Mouse (Mus musculus) heart, embryonic 14.5 days (tissue): ENCODE data around the gene Celf5. TPM values are rescaled to one million over a fixed set of nuclear protein-coding genes. Genes with fewer than 3 reads are reported as not detected.
A peak's percentile ranks its signal among the peaks of the same experiment; 100 is the strongest.

ENCODE experiments used
- ATAC-seq: fragments of 200-750 bp; cut with Nextera tagmentation; 2 replicates; pipeline ENCODE4 v1.8.0; 2017; ENCODE audit warnings: low read depth, moderate TSS enrichment; ENCODE audit not compliant: insufficient number of reproducible peaks, insufficient read depth, low FRiP score
- H3K27ac ChIP-seq, 2 experiments: fragments of 200-500 bp in 1 of 2; fragments of 300-500 bp in 1 of 2; sonication (generic) in 1 of 2; replicated peaks in 1 of 2; 2 replicates each; pipeline ENCODE4 v1.5.1; 2012 to 2014; ENCODE audit warnings: low read depth in 2 of 2, low read length in 2 of 2, control low read depth in 1 of 2, mild to moderate bottlenecking in 1 of 2, mixed read lengths in 1 of 2; ENCODE audit not compliant: control insufficient read depth in 1 of 2, insufficient read depth in 1 of 2
- H3K27me3 ChIP-seq: fragments of 300-500 bp; sonication (generic); 2 replicates; pipeline ENCODE4 v1.6.1; 2014; ENCODE audit warnings: mild to moderate bottlenecking, low read length, control low read depth; ENCODE audit not compliant: control insufficient read depth, insufficient read depth
- H3K36me3 ChIP-seq: fragments of 300-500 bp; sonication (generic); 2 replicates; pipeline ENCODE4 v1.6.1; 2014; ENCODE audit warnings: mild to moderate bottlenecking, control low read depth, low read length, mixed read lengths; ENCODE audit not compliant: control insufficient read depth, insufficient read depth
- H3K4me1 ChIP-seq, 2 experiments: fragments of 200-500 bp in 1 of 2; fragments of 300-500 bp in 1 of 2; sonication (generic) in 1 of 2; 2 replicates each; pipeline ENCODE4 v1.6.1; 2012 to 2014; ENCODE audit warnings: low read length in 2 of 2, control low read depth in 1 of 2, mixed read lengths in 1 of 2; ENCODE audit not compliant: control insufficient read depth in 2 of 2, insufficient read depth in 2 of 2
- H3K4me2 ChIP-seq: fragments of 300-500 bp; sonication (generic); 2 replicates; pipeline ENCODE4 v1.6.1; 2014; ENCODE audit warnings: mild to moderate bottlenecking, low read length
- H3K4me3 ChIP-seq, 2 experiments: fragments of 200-500 bp in 1 of 2; fragments of 300-500 bp in 1 of 2; sonication (generic) in 1 of 2; 2 replicates each; pipeline ENCODE4 v1.5.1; 2012 to 2014; ENCODE audit warnings: low read length in 2 of 2, mild to moderate bottlenecking in 2 of 2, control low read depth in 1 of 2, low read depth in 1 of 2, moderate library complexity in 1 of 2; ENCODE audit not compliant: control insufficient read depth in 1 of 2, insufficient read depth in 1 of 2
- H3K9ac ChIP-seq: fragments of 300-500 bp; sonication (generic); 2 replicates; pipeline ENCODE4 v1.6.1; 2014; ENCODE audit warnings: mild to moderate bottlenecking, low read length
- H3K9me3 ChIP-seq: fragments of 300-500 bp; sonication (generic); 2 replicates; pipeline ENCODE4 v1.6.1; 2016; ENCODE audit warnings: low read length, control low read depth; ENCODE audit not compliant: control insufficient read depth
- WGBS: fragments of 180-500 bp; shearing (Covaris S2); extraction: QIAGEN DNeasy Blood & Tissue Kit; methylation state at CpG from one replicate; pipeline ENCODE4 v1.1.7; 2014; 5-methylcytosine and 5-hydroxymethylcytosine counted together
- polyA plus RNA-seq: library from polyadenylated mRNA; unstranded; fragments of >200 nt; fragmentation: Nextera tagmentation; extraction: Ambion mirVana; gene quantifications from 2 replicates; pipeline ENCODE4 v1.2.1, GENCODE M21; 2014

Gene Celf5
- polyA plus RNA-seq, 1 experiment from 2014 or later: 0.19 TPM

GRCm38 (mm10) chr10:81433541-81434289 lies 48.8 kb downstream of the Celf5 start:
- Histone ChIP-seq H3K9ac (peak overlapping the region; percentile 62; the same call in 1 of the 2 replicates), H3K4me3 (no peak overlapping the region; a peak in 1 of 4 replicates), H3K27ac (no peak overlapping the region), H3K4me2 (peak overlapping the region; percentile 61; the same call in 1 of the 2 replicates), H3K4me1 (peaks cover 20 to 44% of the 10 kb centered on the region in 2 experiments), H3K27me3 (no peaks in the 10 kb centered on the region), H3K36me3 (no peaks in the 10 kb centered on the region), H3K9me3 (no peaks in the 10 kb centered on the region)
- ATAC-seq: no peak
- WGBS: 75% methylated on average over 24 of the region's 26 CpGs

DNA sequence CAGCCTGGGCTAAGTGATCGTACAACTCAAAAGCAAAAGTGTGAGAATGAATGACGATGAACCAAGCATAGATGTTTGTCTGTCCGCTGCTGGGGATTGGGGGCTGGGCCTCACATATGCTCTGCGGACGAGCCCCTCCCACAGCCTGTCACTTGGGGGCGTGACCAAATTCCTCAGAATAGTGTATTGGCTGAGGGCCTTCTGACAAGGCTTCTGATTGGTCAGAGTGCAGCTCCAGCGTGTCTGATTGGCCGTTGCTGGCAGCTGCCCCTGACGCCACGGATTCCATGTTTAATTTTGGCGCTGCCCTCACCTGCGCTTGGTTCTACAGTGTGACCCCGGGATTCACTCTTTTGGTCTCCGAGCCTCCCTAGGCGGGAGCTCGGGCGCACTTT lies 49.6 kb downstream of the Celf5 start:
- WGBS: 5% methylated on average over 17 of the region's 17 CpGs
- 0 out of 4 replicates have a peak overlapping the region, but pooled peaks of 1 of the 2 experiments have one; percentile 19 for H3K27ac ChIP-seq
- no peaks in the 10 kb centered on the region for H3K9me3 ChIP-seq
- peak; percentile 66 for ATAC-seq
- no peaks in the 10 kb centered on the region for H3K27me3 ChIP-seq
- H3K4me2 ChIP-seq: peak overlapping the region; percentile 61
- peak overlapping the region in 1 of 2 experiments; percentile 16; a peak in 1 of 4 replicates for H3K4me3 ChIP-seq
- H3K36me3 ChIP-seq: no peaks in the 10 kb centered on the region
- H3K4me1 ChIP-seq: peaks cover 20 to 44% of the 10 kb centered on the region in 2 experiments
- H3K9ac ChIP-seq: peak overlapping the region; percentile 62; the same call in 1 of the 2 replicates

DNA sequence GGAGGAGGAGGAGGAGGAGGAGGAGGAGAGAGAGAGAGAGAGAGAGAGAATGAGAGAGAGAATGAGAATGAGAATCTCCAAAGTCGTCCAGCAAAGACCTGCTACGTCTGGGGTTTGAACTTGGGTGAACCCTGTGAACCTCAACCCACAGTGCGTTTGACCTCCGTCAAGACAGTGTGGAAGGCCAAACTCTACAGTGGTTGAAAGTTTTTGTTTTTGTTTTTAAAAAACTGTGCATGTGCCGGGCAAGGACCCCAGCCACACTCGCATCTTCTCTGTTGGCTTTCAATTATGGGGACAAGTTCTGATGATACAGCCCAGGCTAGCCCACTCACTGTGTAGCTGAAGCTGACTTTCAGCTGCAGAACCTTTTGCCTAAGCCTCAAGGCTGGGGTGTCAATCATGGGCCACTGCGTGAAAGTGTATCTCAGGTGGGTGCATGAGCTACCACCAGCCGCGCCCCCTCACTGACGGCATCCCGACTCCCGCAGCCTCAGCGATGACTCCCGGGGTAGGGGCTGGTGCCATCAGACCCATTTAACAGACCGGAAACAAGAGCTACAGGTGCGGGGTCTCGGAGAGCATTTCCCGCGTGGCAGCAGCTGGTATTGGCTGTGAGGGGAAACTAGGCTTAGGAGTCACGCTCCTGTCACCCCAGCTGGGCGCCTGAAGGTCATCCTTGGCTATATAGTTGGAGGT lies 50.2 kb downstream of the Celf5 start:
- no peaks in the 10 kb centered on the region for H3K36me3 ChIP-seq
- no peaks in the 10 kb centered on the region for H3K27me3 ChIP-seq
- WGBS: 64% methylated on average over 21 of the region's 21 CpGs
- H3K4me1 ChIP-seq: peaks cover 22 to 46% of the 10 kb centered on the region in 2 experiments
- H3K9ac ChIP-seq: no peak overlapping the region
- peak overlapping the region; percentile 61 for H3K4me2 ChIP-seq
- no peak for ATAC-seq
- H3K27ac ChIP-seq: 0 out of 4 replicates have a peak overlapping the region, but pooled peaks of 1 of the 2 experiments have one; percentile 19
- no peaks in the 10 kb centered on the region for H3K9me3 ChIP-seq
- H3K4me3 ChIP-seq: 0 out of 4 replicates have a peak overlapping the region, but pooled peaks of 1 of the 2 experiments have one; percentile 16

GRCm38 (mm10) chr10:81431526-81432168 lies 50.9 kb downstream of the Celf5 start:
- Histone ChIP-seq H3K9ac (peak overlapping the region; percentile 90), H3K27ac (peak overlapping the region in 1 of 2 experiments; percentile 98; a peak in 1 of 4 replicates), H3K36me3 (no peaks in the 10 kb centered on the region), H3K4me2 (peak overlapping the region; percentile 93), H3K4me1 (peaks cover 25 to 49% of the 10 kb centered on the region in 2 experiments), H3K27me3 (no peaks in the 10 kb centered on the region), H3K9me3 (no peaks in the 10 kb centered on the region), H3K4me3 (peak overlapping the region; percentile 71 to 78; a peak in 3 of 4 replicates)
- 19% methylated on average over 15 of the region's 15 CpGs for WGBS
- no peak for ATAC-seq

GRCm38 (mm10) chr10:81430831-81431525 lies 51.5 kb downstream of the Celf5 start:
- Histone ChIP-seq H3K4me2 (peak overlapping the region; percentile 93), H3K27ac (peak overlapping the region; percentile 82 to 98), H3K27me3 (no peaks in the 10 kb centered on the region), H3K4me3 (peak overlapping the region; percentile 71 to 78), H3K36me3 (no peaks in the 10 kb centered on the region), H3K9ac (peak overlapping the region; percentile 90), H3K4me1 (peaks cover 25 to 49% of the 10 kb centered on the region in 2 experiments), H3K9me3 (no peaks in the 10 kb centered on the region)
- 2% methylated on average over 52 of the region's 70 CpGs for WGBS
- ATAC-seq: peak; percentile 6; the same call in 1 of the 2 replicates

GRCm38 (mm10) chr10:81430141-81430830 lies 52.2 kb downstream of the Celf5 start:
- ATAC-seq: peak; percentile 40
- Histone ChIP-seq H3K36me3 (no peaks in the 10 kb centered on the region), H3K9ac (peak overlapping the region; percentile 90), H3K9me3 (no peaks in the 10 kb centered on the region), H3K4me1 (peaks cover 30 to 52% of the 10 kb centered on the region in 2 experiments), H3K27me3 (no peaks in the 10 kb centered on the region), H3K4me2 (peak overlapping the region; percentile 93), H3K4me3 (peak overlapping the region; percentile 71 to 78), H3K27ac (peak overlapping the region; percentile 91 to 98)
- 2% methylated on average over 65 of the region's 89 CpGs for WGBS
